Mouse (Mus musculus): Measurements from ENCODE around the gene Dlg1.
"Not testable (repeated sequence)": the region's sequence is repeated elsewhere in the genome, so short reads cannot be mapped to it uniquely, and the experiment has no call there.

The Dlg1 gene

GRCm38 (mm10) chr16:31655531-31655930 is 7.7 kb upstream of the Dlg1 start:
- DNase-seq (ENCODE audit: low spot score in 2 of 2) = no peak

- DNase-seq (ENCODE audit: low spot score in 2 of 2) = no peak
Observed at GRCm38 (mm10) chr16:31657502-31657901, 5.7 kb upstream of the Dlg1 start.

GRCm38 (mm10) chr16:31658539-31659334 is 4.5 kb upstream of the Dlg1 start:
- no peak for DNase-seq (ENCODE audit: low spot score in 2 of 2)

- no peak for DNase-seq (ENCODE audit: low spot score in 2 of 2)
Observed at GRCm38 (mm10) chr16:31659453-31659852, 3.8 kb upstream of the Dlg1 start.

GRCm38 (mm10) chr16:31662556-31663378 is 476 bp upstream of the Dlg1 start:
- DNase-seq (ENCODE audit: low spot score in 2 of 2) = no peak

- DNase-seq (ENCODE audit: low spot score in 2 of 2) = no peak
Observed at GRCm38 (mm10) chr16:31664287-31664597, 999 bp downstream of the Dlg1 start.

GRCm38 (mm10) chr16:31672202-31672601 is 9.0 kb downstream of the Dlg1 start:
- no peak for DNase-seq (ENCODE audit: low spot score in 2 of 2)

GRCm38 (mm10) chr16:31677463-31677862 is 14.2 kb downstream of the Dlg1 start:
- no peak for DNase-seq (ENCODE audit: low spot score in 2 of 2)

- no peak for DNase-seq (ENCODE audit: low spot score in 2 of 2)
Observed at GRCm38 (mm10) chr16:31682291-31682690, 19.0 kb downstream of the Dlg1 start.

- no peak for DNase-seq (ENCODE audit: low spot score in 2 of 2)
Observed at GRCm38 (mm10) chr16:31683670-31684430, 20.6 kb downstream of the Dlg1 start.

- DNase-seq (ENCODE audit: low spot score in 2 of 2) = no peak
Observed at GRCm38 (mm10) chr16:31684771-31685170, 21.5 kb downstream of the Dlg1 start.

GRCm38 (mm10) chr16:31687766-31688165 is 24.5 kb downstream of the Dlg1 start:
- DNase-seq (ENCODE audit: low spot score in 2 of 2) = no peak

GRCm38 (mm10) chr16:31695286-31696020 is 32.2 kb downstream of the Dlg1 start:
- no peak for DNase-seq (ENCODE audit: low spot score in 2 of 2)

GRCm38 (mm10) chr16:31696367-31696766 is 33.1 kb downstream of the Dlg1 start:
- no peak for DNase-seq (ENCODE audit: low spot score in 2 of 2)

GRCm38 (mm10) chr16:31697341-31697740 is 34.1 kb downstream of the Dlg1 start:
- no peak for DNase-seq (ENCODE audit: low spot score in 2 of 2)

- DNase-seq (ENCODE audit: low spot score in 2 of 2) = no peak
Observed at GRCm38 (mm10) chr16:31705213-31705612, 42.0 kb downstream of the Dlg1 start.

GRCm38 (mm10) chr16:31705904-31706303 is 42.7 kb downstream of the Dlg1 start:
- no peak for DNase-seq (ENCODE audit: low spot score in 2 of 2)

- no peak for DNase-seq (ENCODE audit: low spot score in 2 of 2)
Observed at GRCm38 (mm10) chr16:31707326-31707725, 44.1 kb downstream of the Dlg1 start.

GRCm38 (mm10) chr16:31722991-31723390 is 59.7 kb downstream of the Dlg1 start:
- no peak for DNase-seq (ENCODE audit: low spot score in 2 of 2)

GRCm38 (mm10) chr16:31724121-31724520 is 60.9 kb downstream of the Dlg1 start:
- peak in 1 of 2 experiments; percentile 11 for DNase-seq (ENCODE audit: low spot score in 2 of 2)

- no peak for DNase-seq (ENCODE audit: low spot score in 2 of 2)
Observed at GRCm38 (mm10) chr16:31724818-31725217, 61.6 kb downstream of the Dlg1 start.

- DNase-seq (ENCODE audit: low spot score in 2 of 2) = not testable (repeated sequence)
Observed at GRCm38 (mm10) chr16:31730971-31731370, 67.7 kb downstream of the Dlg1 start.
